Mouse (Mus musculus) forebrain, postnatal 0 days (tissue): ENCODE results near the gene Jtb. TPM values are rescaled to one million over a fixed set of nuclear protein-coding genes. Genes with fewer than 3 reads are reported as not detected.

Source experiments
- ATAC-seq: fragments of 200-750 bp; cut with Nextera tagmentation; 2 replicates; pipeline ENCODE4 v1.8.0; 2017; ENCODE audit warnings: mild to moderate bottlenecking, moderate library complexity
- DNase-seq: peaks from one replicate; pipeline ENCODE4 v3.0.0-alpha.2; 2015
- H3K27ac ChIP-seq: fragments of 300-500 bp; sonication (generic); 2 replicates; pipeline ENCODE4 v1.5.1; 2014; ENCODE audit warnings: low read depth, mild to moderate bottlenecking, antibody characterized with exemption, low read length, moderate library complexity, mixed read lengths
- H3K27me3 ChIP-seq: fragments of 300-500 bp; sonication (generic); 2 replicates; pipeline ENCODE4 v1.6.1; 2014; ENCODE audit warnings: mild to moderate bottlenecking, low read length, mixed read lengths; ENCODE audit not compliant: insufficient read depth
- H3K36me3 ChIP-seq: fragments of 300-500 bp; sonication (generic); 2 replicates; pipeline ENCODE4 v1.6.1; 2014; ENCODE audit warnings: mild to moderate bottlenecking, moderate library complexity; ENCODE audit not compliant: insufficient read depth
- H3K4me1 ChIP-seq: fragments of 300-500 bp; sonication (generic); 2 replicates; pipeline ENCODE4 v1.6.1; 2014; ENCODE audit warnings: antibody characterized with exemption; ENCODE audit not compliant: insufficient read depth
- H3K4me2 ChIP-seq: fragments of 300-500 bp; sonication (generic); 2 replicates; pipeline ENCODE4 v1.6.1; 2014; ENCODE audit warnings: low read depth, mild to moderate bottlenecking, moderate library complexity
- H3K4me3 ChIP-seq: fragments of 300-500 bp; sonication (generic); 2 replicates; pipeline ENCODE4 v1.5.1; 2014; ENCODE audit warnings: low read depth, low read length, mixed read lengths
- H3K9ac ChIP-seq: fragments of 300-500 bp; sonication (generic); 2 replicates; pipeline ENCODE4 v1.6.1; 2014; ENCODE audit warnings: mild to moderate bottlenecking
- H3K9me3 ChIP-seq: fragments of 300-500 bp; sonication (generic); 2 replicates; pipeline ENCODE4 v1.6.1; 2016; ENCODE audit warnings: low read length
- CTCF ChIP-seq: sonication (generic); IDR thresholded peaks from 2 replicates; pipeline ENCODE4 v1.5.1; 2016; ENCODE audit warnings: antibody characterized with exemption, control low read depth, low read depth
- WGBS: fragments of 180-500 bp; shearing (Covaris S2); extraction: QIAGEN DNeasy Blood & Tissue Kit; methylation state at CpG from one replicate; pipeline ENCODE4 v1.1.7; 2014; 5-methylcytosine and 5-hydroxymethylcytosine counted together
- polyA plus RNA-seq: library from polyadenylated mRNA; unstranded; fragments of >200 nt; fragmentation: Nextera tagmentation; extraction: Ambion mirVana; gene quantifications from 2 replicates; pipeline ENCODE4 v1.2.1, GENCODE M21; 2015
- total RNA-seq: library from RNA; depleted of rRNA; stranded (reverse); fragments of >200 nt; gene quantifications from 2 replicates; pipeline ENCODE4 v1.2.3, GENCODE M21; 2014

The Jtb gene
- total and polyA plus RNA-seq, 2 experiments from 2014 or later, result 70.1 to 131 TPM

DNA sequence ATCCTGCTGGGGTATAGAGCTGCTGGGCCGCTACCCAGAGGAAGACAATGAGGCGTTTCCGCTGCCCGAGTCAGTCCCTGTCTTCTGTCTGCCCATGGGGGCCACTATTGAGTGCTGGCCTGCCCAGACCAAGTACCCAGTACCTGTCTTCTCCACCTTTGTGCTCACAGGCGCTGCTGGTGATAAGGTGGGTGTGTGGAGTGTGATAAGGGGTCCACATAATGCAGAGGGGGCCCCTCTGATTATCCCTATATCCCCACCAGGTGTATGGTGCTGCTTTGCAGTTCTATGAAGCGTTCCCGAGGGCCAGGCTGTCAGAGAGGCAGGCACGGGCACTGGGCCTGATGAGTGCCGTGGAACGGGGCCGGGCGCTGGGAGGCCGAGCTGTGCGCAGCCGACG lies 37.6 kb downstream of the Jtb start:
- peaks cover 41% of the 10 kb centered on the region for H3K36me3 ChIP-seq
- H3K27ac ChIP-seq, result no peak overlapping the region
- no peak overlapping the region for H3K9ac ChIP-seq
- TF ChIP-seq CTCF, result no peak
- peaks cover 7% of the 10 kb centered on the region for H3K4me1 ChIP-seq
- H3K4me3 ChIP-seq, result no peak overlapping the region
- no peaks in the 10 kb centered on the region for H3K9me3 ChIP-seq
- DNase-seq, result no peak
- no peaks in the 10 kb centered on the region for H3K27me3 ChIP-seq
- ATAC-seq, result no peak
- 88% methylated on average over 16 of the region's 16 CpGs for WGBS
- no peak overlapping the region for H3K4me2 ChIP-seq

GRCm38 (mm10) chr3:90270784-90271183 lies 39.4 kb downstream of the Jtb start:
- H3K4me3 ChIP-seq, result no peak overlapping the region
- H3K36me3 ChIP-seq, result peaks cover 44% of the 10 kb centered on the region
- 95% methylated on average over 8 of the region's 8 CpGs for WGBS
- peaks cover 7% of the 10 kb centered on the region for H3K4me1 ChIP-seq
- no peak for ATAC-seq
- no peak overlapping the region for H3K4me2 ChIP-seq
- no peak for DNase-seq
- H3K9ac ChIP-seq, result no peak overlapping the region
- no peaks in the 10 kb centered on the region for H3K27me3 ChIP-seq
- TF ChIP-seq CTCF, result no peak
- no peaks in the 10 kb centered on the region for H3K9me3 ChIP-seq
- H3K27ac ChIP-seq, result no peak overlapping the region

GRCm38 (mm10) chr3:90272170-90272569 lies 40.8 kb downstream of the Jtb start:
- ATAC-seq (no peak; the same call in 1 of the 2 replicates), DNase-seq (no peak)
- Histone ChIP-seq H3K4me2 (no peak overlapping the region), H3K27ac (no peak overlapping the region), H3K36me3 (peaks cover 57% of the 10 kb centered on the region), H3K9ac (no peak overlapping the region), H3K9me3 (no peaks in the 10 kb centered on the region), H3K4me1 (no peaks in the 10 kb centered on the region), H3K4me3 (no peak overlapping the region), H3K27me3 (no peaks in the 10 kb centered on the region)
- no peak for TF ChIP-seq CTCF
- WGBS, result 78% methylated on average over 9 of the region's 9 CpGs

GRCm38 (mm10) chr3:90273855-90274254 lies 42.5 kb downstream of the Jtb start:
- H3K36me3 ChIP-seq, result peaks cover 57% of the 10 kb centered on the region

GRCm38 (mm10) chr3:90275286-90275685 lies 43.9 kb downstream of the Jtb start:
- no peaks in the 10 kb centered on the region for H3K27me3 ChIP-seq
- H3K9ac ChIP-seq, result no peak overlapping the region
- H3K4me3 ChIP-seq, result no peak overlapping the region
- H3K9me3 ChIP-seq, result no peaks in the 10 kb centered on the region
- H3K4me1 ChIP-seq, result no peaks in the 10 kb centered on the region
- peaks cover 72% of the 10 kb centered on the region for H3K36me3 ChIP-seq
- ATAC-seq, result no peak
- no peak for DNase-seq
- no peak overlapping the region for H3K4me2 ChIP-seq
- H3K27ac ChIP-seq, result no peak overlapping the region
- 92% methylated on average over 11 of the region's 11 CpGs for WGBS
- TF ChIP-seq CTCF, result no peak

More at GRCm38 (mm10) chr3:90273855-90274254, 42.5 kb downstream of the Jtb start:
- ATAC-seq, result no peak
- TF ChIP-seq CTCF, result no peak
- H3K27me3 ChIP-seq, result no peaks in the 10 kb centered on the region
- WGBS, result 96% methylated on average over 22 of the region's 22 CpGs
- no peaks in the 10 kb centered on the region for H3K4me1 ChIP-seq
- H3K4me3 ChIP-seq, result no peak overlapping the region
- DNase-seq, result no peak
- no peaks in the 10 kb centered on the region for H3K9me3 ChIP-seq
- no peak overlapping the region for H3K9ac ChIP-seq
- no peak overlapping the region for H3K4me2 ChIP-seq
- H3K27ac ChIP-seq, result no peak overlapping the region

DNA sequence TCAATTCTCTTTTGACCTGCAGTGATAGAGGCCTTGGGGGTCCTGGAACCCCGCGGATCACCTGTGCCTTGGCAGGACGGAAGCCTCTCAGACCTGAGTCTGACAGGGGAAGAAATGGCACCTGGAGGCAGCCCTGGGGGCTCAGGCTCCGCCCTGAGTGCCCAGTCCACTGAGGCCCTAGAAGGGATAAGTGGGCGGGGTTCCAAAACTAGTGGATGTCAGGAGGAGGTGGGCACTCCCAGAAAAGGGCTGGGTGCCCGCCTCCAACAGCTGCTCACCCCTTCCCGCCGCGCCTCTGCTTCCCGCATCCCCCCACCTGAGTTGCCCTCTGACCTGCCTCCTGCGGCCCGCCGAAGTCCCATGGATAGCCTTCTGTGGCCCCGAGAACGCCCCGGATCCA lies 45.5 kb downstream of the Jtb start:
- WGBS, result 53% methylated on average over 16 of the region's 16 CpGs
- ATAC-seq, result no peak

GRCm38 (mm10) chr3:90277793-90278192 lies 46.4 kb downstream of the Jtb start:
- no peak for ATAC-seq
- no peak overlapping the region for H3K4me3 ChIP-seq
- 94% methylated on average over 9 of the region's 9 CpGs for WGBS
- H3K4me2 ChIP-seq, result no peak overlapping the region
- H3K9me3 ChIP-seq, result no peaks in the 10 kb centered on the region
- no peak for DNase-seq
- H3K4me1 ChIP-seq, result no peaks in the 10 kb centered on the region
- TF ChIP-seq CTCF, result no peak
- H3K9ac ChIP-seq, result no peak overlapping the region
- peaks cover 59% of the 10 kb centered on the region for H3K36me3 ChIP-seq
- no peaks in the 10 kb centered on the region for H3K27me3 ChIP-seq
- H3K27ac ChIP-seq, result no peak overlapping the region

More for the DNA sequence above, 45.5 kb downstream of the Jtb start:
- Histone ChIP-seq H3K4me1 (no peaks in the 10 kb centered on the region), H3K4me2 (no peak overlapping the region), H3K9me3 (no peaks in the 10 kb centered on the region), H3K9ac (no peak overlapping the region), H3K4me3 (no peak overlapping the region), H3K27me3 (no peaks in the 10 kb centered on the region), H3K36me3 (peaks cover 68% of the 10 kb centered on the region), H3K27ac (no peak overlapping the region)
- no peak for TF ChIP-seq CTCF
- DNase-seq, result no peak

DNA sequence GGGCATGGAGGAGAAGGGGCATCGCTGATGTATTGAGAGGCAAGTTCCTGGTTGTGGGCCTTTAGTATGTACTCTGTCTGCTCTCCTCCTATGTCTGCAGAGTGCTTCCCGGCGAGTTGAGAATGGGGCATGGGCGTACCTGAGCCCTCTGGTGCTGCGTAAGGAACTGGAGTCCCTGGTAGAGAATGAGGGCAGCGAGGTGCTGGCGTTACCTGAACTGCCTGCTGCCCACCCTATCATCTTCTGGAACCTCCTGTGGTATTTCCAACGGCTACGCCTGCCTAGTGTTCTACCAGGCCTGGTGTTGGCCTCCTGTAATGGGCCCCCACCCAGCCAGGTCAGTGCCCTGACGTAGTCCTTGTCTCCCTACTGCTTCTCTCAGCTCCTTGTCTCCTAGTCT lies 46.8 kb downstream of the Jtb start:
- H3K27me3 ChIP-seq, result no peaks in the 10 kb centered on the region
- H3K36me3 ChIP-seq, result peaks cover 55% of the 10 kb centered on the region
- no peaks in the 10 kb centered on the region for H3K4me1 ChIP-seq
- no peak for TF ChIP-seq CTCF
- no peak for ATAC-seq
- no peaks in the 10 kb centered on the region for H3K9me3 ChIP-seq
- no peak overlapping the region for H3K27ac ChIP-seq
- H3K4me3 ChIP-seq, result no peak overlapping the region
- DNase-seq, result no peak
- no peak overlapping the region for H3K4me2 ChIP-seq
- 95% methylated on average over 10 of the region's 10 CpGs for WGBS
- H3K9ac ChIP-seq, result no peak overlapping the region
